Mouse (Mus musculus) gastrocnemius, postnatal 4 days (tissue): ENCODE results near the gene Gnai3. TPM values are rescaled to one million over a fixed set of nuclear protein-coding genes. Genes with fewer than 3 reads are reported as not detected.

ENCODE experiments used
- DNase-seq, 2 experiments: peaks; one replicate each; pipeline ENCODE4 v3.0.0; 2021 to 2022; ENCODE audit warnings: low spot score in 2 of 2, mixed read lengths in 2 of 2
- total RNA-seq, 2 experiments: library from RNA; stranded (reverse); gene quantifications; 2 replicates each; pipeline ENCODE4 v1.2.3; 2021

Gene Gnai3
- total RNA-seq, 2 experiments from 2014 or later = 56.6 to 60.5 TPM

DNA sequence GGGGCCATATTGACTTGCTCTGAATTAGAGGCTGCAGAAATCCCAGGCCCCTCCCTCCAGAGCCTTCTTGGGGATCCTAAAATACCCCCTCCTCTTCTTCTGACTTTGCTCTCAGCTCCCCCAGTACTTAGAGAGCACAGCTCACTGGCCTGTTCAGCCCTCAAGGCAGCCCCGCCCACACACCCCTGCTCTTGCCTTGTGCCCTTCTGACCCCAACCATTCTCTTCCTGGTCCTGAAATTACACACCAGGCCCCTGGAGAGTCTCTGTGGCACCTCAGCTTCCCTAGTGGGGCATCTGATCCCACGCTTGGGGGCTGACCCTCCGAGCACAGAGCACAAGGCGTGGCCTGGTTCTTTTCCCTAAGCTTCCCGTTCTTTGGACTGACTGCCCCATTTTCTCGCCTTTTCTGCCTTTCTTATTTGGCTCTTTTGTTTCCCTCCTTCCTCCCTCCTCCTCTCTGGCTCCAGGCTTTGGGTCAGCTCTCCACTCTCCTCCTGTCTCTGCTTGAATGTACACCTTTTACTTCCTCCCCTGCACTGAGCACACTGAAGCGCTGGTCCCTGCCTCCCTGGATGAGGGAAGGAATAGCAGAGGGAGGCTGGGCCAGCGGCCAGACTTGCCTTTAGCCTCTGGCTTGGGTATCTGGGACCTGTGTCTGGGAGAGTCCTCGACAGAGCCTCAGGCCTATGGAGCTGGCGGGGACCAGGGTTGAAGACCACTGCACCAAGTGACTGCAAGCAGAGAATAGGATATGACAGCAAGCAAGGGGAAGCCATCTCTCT lies 19.8 kb upstream of the Gnai3 start:
- DNase-seq = peak in 1 of 2 experiments; percentile 50

DNA sequence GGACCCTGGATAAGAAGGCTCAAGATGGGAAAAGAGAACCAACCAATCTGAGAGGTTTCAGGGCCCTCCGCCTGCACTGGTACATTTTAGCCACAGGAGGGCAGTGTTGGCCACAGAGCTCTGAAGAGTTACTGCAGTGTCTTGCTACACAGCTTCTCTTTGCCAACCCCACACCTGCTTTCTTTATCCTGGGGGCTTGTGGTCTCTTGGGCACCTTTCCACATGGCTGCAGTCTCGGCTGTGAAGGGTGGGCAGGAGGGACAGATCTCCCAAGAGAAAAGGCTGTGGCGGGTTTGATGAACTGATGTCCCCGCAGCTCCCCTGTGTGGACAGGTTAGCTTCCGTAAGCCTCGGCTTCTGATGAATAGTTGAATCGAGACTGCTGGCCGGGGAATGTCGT lies 18.9 kb upstream of the Gnai3 start:
- DNase-seq = peak; percentile 58 to 78

- DNase-seq = no peak
Observed at GRCm38 (mm10) chr3:108164091-108164490, 18.1 kb upstream of the Gnai3 start.

DNA sequence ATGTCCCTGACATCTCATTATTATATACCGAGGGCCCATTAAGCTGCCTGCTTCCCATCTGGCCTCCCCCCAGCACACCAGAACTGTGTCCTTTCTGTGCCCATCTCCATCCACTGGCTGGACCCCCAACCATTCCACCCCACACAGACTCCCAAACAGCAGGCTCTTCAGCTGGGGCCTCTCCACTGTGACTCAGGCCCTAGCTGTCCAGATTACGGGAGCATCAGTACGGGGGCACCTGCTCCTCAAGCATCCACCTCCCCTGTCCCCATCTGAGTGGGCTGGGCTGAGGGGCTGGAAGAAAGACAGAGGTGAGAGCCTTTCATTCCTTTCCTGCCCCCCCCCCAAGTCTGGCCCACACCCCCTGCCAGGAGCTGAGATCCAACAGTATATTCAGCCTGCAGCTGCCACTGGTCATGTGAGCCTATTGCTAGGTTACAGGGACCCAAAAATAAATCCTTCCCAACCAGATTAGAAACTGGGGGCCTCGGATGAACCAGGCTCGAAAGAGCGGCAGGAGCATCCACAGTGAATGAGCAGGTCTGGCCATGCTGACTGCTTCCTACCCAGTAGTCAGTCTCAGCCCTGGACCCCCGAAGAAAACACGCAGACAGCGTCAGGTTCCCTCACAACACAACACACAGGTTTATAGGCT lies 12.6 kb upstream of the Gnai3 start:
- DNase-seq = no peak

GRCm38 (mm10) chr3:108154656-108155055 lies 8.7 kb upstream of the Gnai3 start, which contains the start of gene Gpr61:
Gene Gpr61 (minus strand): TSS chr3:108154882.
- DNase-seq = no peak

GRCm38 (mm10) chr3:108152290-108152689 lies 6.3 kb upstream of the Gnai3 start:
- no peak for DNase-seq

DNA sequence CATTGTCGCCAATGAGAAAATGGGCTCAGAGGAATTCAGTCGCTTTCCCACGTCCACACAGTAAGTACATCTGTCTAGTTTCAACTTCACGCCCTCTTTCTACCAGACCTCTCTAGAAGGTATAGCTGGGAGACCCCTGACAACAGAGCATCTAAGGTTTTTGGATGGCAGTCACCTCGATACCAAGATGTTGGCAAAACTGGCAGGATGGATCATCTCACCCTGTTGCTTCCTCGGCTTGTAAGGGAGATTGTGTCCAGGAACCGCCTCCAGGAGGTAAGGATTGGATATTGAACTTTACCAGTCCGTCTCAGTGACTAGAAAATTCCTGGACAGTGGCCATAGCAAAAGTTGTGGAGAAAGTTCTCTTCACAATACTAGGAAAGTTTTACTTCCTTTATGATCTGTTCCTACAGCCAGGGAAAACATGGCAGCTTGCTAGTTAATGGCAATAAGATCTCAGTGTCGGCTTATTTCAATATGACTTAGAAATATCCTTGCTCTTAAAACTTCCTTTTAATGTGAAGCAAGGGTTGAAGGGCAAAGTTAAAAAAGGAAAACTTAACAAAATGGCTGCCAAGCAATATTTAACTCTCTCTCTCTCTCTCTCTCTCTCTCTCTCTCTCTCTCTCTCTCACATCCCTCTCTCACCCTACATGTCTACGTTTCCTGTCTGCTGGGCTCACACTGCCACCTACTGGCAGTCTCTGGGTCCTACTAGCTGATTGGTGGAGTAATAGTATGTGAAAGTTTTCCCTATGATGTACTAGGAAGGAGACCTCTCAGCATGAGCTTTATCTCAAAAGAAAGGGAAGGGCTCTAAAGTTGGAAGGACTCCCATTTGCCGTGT lies 1.7 kb upstream of the Gnai3 start:
- peak; percentile 78 to 85 for DNase-seq

- DNase-seq = no peak
Observed at GRCm38 (mm10) chr3:108146671-108147070, 725 bp upstream of the Gnai3 start.

DNA sequence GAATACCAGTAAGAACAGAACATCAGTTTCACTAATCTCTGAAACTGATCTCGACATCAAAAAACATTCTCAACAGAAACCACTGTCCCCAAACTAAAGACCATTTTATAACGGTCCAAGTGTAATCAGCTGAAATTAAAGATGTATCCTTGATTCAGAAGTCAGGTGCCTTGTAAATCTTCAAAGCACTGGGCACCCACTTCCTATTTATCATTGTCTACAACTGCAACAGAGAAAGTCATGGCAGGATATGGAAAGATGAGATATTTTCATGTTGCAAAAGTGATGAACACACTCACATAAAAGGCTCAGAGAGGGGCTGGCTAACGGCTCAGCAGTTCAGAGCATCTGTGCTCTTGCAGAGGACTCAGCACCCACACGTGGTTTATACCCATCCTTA lies 5.2 kb downstream of the Gnai3 start:
- no peak for DNase-seq

DNA sequence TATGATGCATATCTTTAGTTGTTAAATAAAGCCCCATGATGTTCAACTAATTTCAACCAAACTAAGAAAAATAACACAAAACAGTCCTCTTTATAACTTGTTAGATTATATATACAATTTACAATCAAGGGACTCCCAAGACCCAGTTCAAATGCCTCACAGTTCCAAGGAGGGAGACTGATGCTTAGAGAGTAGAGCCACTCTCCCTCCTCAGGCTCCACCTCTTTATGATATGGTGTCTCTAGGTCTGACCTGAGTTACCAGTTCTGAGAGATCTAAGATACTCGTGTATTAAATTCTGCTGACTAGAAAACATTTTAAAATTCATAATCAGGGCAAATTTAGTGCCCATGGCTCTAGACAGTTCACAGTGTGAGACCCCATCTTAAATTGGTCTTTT lies 6.8 kb downstream of the Gnai3 start:
- DNase-seq = no peak

DNA sequence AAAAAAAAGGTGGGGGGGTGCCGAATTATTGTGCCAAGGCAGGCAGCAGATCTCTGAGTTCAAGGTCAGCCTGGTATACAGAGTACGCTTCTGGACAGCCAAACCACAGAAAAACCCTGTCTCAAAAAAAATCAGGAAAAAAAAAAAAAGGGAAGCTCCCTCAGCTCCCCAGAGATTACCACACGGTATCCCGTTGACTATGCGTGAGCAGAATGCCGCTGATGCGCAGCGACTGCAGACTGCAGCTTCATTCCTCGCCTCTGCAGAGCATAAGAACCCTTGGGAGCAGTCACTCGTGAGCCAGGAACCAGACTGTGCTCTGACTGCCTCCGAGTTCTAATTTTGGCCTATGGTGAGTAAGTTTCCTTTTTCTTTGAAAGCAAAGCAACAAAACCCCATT lies 11.2 kb downstream of the Gnai3 start:
- no peak for DNase-seq

- DNase-seq = no peak
Observed at GRCm38 (mm10) chr3:108132484-108132883, 13.5 kb downstream of the Gnai3 start.

DNA sequence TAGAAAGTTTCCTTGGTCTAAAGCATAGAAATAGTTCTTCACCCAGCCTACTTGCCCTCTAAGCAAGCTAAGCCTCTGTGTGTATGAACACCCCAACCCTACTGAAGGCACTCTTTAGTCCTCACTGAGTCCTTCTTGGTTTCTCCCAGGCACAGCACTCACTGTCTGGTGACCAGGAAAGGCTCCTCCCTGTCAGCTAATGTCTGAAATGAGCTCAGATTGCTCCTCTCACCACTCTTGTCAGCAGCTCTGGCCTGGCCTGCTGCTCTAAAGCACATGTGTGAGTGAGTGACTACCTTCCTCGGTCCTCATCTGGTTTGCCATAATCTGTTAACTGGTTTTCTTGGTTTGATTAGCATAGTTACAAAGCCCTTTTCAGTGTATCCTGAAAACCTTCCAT lies 14.1 kb downstream of the Gnai3 start:
- DNase-seq = no peak

DNA sequence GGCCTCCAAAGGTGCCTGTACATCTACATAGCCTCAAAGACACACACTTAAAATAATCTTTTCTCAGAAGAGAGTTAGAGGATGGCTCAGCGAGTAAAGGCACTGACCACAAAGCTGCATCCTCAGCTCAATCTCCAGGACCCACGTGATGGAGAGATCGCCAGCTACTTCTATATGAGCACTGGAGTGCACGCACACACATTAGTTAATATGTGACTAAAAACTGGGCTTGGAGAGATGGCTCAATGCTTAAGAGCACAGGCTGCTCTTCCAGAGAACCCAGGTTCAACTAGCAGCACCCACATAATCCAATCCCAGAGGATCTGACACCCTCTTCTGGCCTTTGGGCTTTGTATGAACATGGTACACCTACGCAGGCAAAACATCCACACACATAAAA lies 14.7 kb downstream of the Gnai3 start:
- DNase-seq = no peak

- no peak for DNase-seq
Observed at GRCm38 (mm10) chr3:108129804-108130203, 16.1 kb downstream of the Gnai3 start.

DNA sequence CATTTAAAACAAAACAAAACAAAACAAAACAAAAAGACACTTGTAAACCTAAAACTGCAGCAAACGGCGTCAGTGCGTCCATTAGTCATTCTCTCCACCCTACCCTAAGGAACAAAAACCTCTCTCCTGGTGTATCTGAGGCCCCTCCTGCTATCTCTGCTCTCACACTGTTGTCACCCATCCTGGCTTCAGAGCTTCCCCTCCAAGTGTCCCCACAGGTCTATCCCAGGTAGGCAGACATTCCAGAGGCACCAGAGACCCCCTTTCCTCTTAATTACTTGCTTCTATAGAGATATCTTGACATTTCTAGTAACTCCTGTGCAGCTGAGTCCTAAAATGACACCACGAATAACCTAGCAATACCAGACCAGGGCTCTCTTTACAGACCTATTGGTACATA lies 16.6 kb downstream of the Gnai3 start:
- no peak for DNase-seq

DNA sequence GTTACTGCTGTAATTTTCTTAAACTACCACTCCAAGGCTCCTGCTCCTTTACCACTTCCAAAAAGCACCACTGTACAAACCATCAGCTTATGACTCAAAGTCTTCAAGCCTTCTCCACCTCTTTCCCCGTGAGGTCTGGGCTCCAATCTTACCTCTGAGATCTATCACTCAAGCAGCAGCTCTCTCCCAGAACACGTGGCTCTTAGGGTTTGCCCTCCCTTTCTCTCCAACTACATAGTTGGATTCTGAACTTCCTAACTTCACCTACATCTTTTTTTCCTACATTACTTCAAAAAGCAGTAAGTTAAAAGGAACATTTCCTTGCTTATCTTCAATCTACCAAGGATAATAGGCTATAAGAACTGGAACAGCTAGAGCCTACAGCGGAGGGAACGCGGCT lies 17.4 kb downstream of the Gnai3 start:
- no peak for DNase-seq

DNA sequence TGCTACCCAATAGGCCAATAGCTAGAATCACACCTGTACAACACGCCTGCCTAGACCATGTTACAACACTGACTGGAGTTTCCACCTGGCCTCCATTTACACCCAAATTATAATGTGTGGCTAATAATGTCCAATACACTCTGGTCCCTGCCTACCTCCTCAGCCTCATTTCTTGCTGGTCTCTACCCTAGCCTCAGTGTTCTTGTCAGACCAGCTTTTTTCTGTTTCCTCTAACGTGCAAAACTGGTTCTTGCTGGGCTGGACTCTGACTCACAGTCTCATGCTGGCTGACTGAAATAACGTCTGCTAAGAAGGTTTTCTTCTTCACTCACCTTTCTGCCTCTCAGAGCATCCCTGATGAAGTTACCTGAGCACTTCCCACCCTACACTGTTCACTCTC lies 19.6 kb downstream of the Gnai3 start:
- DNase-seq = no peak

DNA sequence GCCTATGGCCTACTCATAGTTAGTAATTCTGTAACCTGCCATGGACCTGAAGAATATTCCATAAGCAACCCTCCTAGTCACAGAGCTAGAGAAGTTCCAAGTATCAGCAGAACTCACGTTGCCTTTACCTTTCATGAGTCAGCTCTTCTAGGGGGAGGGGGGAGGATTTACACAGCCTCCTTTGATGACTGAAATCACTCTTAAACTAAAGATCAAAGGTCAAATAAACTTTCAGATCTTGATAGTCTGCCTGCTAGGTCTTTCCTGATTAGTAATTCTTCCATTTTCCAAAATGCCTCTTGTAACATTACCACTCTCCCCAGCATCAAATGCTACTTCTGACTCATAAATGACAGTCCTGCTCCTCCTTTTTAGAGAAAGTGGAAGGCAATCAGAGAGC lies 21.8 kb downstream of the Gnai3 start:
- DNase-seq = no peak

GRCm38 (mm10) chr3:108123242-108123641 lies 22.7 kb downstream of the Gnai3 start:
- no peak for DNase-seq

GRCm38 (mm10) chr3:108121101-108121500 lies 24.8 kb downstream of the Gnai3 start:
- DNase-seq = no peak

DNA sequence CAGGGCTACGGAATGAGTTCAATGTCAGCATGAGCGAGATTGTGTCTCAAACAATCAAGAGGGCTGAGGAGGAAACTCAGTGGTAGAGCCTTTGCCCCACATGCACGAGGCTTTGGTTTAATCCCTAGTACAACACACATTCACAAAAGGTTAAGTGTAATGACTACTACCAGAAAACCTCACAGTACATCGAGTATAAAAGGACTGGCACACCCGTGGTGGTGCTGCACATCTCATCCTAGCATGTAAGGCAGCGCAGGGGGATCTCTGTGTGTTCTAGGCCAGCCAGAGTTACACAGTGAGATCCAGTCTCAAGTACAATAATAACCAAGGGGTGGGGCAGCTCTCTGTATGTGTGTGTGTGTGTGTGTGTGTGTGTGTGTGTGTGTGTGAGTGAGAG lies 28.5 kb downstream of the Gnai3 start:
- DNase-seq = no peak
